Mouse (Mus musculus) T-helper 2 cell (primary cell): ENCODE data around the gene Hist1h4f.
"Not testable (repeated sequence)": the region's sequence is repeated elsewhere in the genome, so short reads cannot be mapped to it uniquely, and the experiment has no call there.

Source experiments
- in situ Hi-C: fragments of 300-600 bp; cut with MboI, MseI; formaldehyde crosslinking; loops from one replicate; pipeline ENCODE4 v1.15.1; 2025; ENCODE audit warnings: high pct_unique_total_duplicates

The Hist1h4f gene

DNA sequence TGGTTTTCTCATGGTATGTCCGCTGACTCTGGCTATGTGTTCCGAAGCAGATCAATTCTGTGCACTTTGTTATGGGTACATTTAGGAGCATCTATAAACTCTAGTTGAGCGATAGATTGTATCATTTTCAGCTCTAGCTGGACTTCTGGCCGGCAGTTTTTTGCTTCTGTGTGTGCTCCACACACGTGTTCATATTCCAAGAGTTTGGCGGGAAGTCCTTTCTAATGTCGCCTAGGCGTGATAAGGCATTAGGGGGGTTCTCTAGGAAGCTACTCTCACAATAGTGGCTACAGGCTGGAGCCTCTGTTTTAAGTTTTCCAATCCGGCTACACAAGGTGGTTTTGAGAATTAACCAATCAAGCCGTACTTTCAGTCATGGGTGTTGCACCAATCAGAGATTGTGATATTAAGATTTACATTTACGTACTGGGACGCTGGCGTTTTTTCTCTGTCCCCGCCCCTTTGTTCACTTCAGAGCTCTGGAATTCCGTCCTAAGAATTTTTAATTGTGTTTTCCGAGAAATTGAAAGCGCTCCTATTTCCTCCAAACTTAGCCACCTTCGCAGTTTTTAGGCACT, 4.5 kb upstream of the Hist1h4f start:
- in situ Hi-C loops = no loop called here

DNA sequence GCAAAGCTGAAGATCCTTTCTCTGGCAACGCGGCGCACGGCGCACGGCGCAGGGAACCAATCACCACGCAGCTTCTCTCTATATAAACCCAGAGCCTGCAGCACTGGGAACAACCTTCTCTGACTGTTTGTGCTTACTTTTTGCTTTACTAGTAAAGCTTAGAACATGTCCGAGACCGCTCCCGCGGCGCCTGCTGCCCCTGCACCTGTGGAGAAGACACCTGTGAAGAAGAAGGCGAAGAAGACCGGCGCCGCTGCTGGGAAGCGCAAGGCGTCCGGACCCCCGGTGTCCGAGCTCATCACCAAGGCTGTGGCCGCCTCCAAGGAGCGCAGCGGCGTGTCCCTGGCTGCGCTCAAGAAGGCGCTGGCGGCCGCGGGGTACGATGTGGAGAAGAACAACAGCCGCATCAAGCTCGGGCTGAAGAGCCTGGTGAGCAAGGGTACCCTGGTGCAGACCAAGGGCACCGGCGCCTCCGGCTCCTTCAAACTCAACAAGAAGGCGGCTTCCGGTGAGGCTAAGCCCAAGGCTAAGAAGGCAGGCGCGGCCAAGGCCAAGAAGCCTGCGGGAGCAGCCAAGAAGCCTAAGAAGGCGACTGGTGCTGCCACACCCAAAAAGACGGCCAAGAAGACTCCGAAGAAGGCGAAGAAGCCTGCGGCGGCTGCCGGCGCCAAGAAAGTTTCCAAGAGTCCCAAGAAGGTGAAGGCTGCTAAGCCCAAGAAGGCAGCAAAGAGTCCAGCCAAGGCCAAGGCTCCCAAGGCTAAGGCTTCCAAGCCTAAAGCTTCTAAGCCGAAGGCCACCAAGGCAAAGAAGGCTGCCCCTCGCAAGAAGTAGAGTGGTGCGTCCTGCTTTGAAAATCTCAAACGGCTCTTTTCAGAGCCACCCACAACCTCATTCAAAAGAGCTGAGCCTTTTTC, 3.7 kb upstream of the Hist1h4f start:
- in situ Hi-C loops = no loop called here

DNA sequence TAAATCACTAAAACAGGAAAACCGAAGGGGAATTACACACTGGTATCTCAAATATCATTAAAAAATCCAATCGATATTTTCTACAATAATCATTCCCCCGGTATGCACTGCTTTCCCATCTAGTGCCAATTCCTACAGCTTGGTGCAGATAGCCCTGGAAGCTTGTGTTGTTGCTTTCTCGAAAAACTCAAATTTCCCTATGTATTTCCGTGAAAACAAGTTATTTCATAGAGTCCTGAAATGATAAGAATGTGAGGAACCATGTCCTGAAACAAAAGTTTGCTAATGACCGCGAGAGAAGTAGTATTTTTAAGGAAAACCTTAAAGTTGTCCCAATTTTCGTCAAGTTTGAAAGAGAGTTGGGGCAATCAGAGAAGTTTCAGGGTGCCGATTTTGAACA, 2.9 kb upstream of the Hist1h4f start:
- in situ Hi-C loops = no loop called here

DNA sequence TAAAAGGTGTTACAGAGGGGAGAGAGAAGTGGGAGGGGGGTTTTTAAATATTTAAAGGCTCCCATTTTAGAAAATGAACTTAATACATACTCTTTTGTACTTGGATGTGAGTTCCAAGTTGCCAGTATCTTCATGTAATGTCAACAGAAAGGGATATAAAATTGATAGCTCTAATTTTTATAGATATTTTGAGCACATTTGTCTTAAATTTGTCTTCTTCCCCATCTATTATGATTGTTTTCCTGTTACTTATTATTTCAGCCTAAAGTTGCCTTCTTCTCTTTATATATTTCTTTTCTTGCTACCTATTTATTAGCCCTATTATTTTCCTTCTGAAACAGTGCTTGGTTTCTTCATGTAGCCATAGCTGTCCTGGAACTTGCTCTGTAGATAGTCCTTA, 1.5 kb upstream of the Hist1h4f start, which contains the start of gene Hist1h1d:
Gene Hist1h1d (plus strand): TSS at position 301 of the 400 bp plus-strand sequence.
- in situ Hi-C loops = no loop called here

DNA sequence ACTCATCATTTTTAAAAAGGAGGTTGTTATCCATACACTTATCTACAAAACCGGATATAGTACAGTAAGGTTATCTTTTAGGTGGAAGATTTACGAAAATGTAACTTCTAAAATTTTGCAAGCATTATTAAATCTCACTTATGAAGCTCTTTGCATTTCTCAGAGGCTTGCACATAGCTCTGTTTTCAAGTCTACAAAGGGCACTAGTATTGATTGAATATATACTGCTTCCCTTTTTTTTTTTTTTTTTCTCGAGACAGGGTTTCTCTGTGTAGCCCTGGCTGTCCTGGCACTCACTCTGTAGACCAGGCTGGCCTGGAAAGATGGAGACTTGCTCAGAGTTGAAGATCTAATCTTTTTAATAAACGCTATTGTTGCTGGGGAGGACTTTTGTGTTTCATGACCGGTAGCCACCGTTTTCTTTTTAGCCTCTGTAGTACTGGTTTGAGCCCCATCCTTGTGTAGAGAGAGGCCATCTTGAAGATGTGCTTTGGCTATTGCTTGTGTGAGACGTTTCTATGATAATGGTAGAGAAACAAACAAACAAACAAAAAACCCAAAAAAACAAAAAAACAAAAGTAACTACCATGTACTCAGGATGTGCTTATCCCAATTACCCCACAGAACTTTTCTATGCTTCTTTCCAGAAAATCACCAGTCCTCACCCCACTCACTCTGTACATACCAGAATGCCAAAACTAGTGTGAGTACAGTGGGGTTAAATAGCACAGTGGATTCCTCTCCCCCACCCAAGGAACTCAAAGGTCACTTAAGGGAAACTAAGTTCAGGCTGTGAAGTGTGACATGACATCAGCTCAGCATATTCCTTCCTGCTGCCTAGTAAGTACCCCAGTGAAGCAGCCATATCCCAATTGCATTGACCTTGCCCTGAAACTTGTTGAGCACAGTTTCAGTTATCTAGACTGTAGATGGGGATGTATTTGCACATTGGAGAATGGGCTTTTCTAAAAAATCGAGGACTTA, 775 bp upstream of the Hist1h4f start:
- in situ Hi-C loops = no loop called here

DNA sequence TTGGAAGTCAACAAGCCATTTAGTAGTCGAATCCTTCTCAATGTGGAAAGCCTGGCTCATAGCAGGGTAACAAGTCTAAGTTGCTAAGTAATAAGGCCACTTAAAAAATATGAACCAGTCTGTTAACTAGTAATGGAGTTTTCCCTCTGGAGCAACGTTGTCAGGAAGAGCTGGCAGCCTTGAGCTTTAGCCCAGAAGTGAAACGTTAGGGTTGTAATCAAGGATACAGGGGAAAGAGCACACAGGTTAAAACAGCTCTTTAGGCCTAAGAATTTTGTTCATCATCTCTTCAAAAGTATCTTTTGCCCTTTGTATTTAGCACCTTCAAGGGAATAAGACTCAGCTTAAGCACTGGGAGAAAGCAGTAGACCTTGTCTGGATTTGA, 695 bp downstream of the Hist1h4f start:
- in situ Hi-C loops = no loop called here

DNA sequence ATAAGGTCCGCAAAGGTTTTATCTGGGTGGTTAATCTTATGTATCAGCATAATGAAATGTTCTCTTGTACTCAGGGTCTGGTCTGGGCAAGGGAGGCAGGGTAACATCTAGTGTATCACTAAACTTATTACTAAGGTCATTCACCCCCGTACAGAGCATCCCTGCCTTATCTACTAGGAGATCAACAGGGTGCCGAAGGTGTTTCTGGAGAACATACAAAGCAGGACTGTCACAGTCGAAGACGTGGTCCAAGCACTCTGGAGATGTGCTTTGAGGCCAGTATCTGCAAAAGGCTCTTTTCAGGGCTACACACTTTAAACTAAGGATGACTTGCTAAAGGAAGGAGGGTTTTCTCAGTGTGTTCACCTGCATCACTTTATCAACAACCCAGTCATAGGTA, 4.8 kb downstream of the Hist1h4f start:
- in situ Hi-C loops = no loop called here

DNA sequence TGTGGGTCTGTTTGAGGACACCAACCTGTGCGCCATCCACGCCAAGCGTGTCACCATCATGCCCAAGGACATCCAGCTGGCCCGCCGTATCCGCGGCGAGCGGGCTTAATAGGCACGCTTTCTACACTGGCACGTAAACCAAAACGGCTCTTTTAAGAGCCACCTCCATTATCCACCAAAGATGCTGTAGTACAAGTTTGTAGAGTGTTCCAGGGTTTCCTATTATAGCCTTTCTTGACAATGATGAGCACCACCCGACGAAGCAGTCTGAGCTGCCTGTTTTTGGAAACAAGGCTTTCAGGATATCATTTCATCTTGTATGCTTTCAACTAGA, 6.7 kb downstream of the Hist1h4f start:
- in situ Hi-C loops = not testable (repeated sequence)

DNA sequence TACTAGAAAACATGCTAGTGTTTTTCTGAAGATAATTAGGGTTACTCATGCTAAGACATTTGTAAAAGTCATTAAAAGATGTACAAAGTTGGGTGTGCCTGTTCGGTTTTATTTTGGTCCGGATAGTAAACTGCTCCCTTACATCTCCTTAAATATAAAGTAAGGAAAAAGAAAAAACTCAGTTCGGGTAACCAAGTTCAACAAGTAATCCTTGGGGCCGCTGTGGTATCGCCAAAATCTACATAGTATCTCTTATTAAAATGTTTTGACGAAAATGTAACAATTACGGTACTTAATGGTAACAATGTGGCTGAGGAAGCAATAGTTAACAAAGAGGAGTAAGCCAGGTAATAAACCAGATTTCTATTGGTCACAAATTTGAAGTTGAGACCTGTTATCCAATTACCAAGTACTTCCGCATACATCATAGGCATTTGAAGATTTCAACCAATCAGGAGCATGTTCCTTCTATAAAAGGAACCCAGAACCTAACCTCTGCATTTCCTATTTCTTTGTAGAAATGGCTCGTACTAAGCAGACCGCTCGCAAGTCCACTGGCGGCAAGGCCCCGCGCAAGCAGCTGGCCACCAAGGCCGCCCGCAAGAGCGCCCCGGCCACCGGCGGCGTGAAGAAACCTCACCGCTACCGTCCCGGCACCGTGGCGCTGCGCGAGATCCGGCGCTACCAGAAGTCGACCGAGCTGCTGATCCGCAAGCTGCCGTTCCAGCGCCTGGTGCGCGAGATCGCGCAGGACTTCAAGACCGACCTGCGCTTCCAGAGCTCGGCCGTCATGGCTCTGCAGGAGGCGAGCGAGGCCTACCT, 7.3 kb downstream of the Hist1h4f start, which contains the start of gene Hist1h3f:
Gene Hist1h3f (plus strand): TSS at position 88 of the 822 bp plus-strand sequence.
- in situ Hi-C loops = no loop called here

DNA sequence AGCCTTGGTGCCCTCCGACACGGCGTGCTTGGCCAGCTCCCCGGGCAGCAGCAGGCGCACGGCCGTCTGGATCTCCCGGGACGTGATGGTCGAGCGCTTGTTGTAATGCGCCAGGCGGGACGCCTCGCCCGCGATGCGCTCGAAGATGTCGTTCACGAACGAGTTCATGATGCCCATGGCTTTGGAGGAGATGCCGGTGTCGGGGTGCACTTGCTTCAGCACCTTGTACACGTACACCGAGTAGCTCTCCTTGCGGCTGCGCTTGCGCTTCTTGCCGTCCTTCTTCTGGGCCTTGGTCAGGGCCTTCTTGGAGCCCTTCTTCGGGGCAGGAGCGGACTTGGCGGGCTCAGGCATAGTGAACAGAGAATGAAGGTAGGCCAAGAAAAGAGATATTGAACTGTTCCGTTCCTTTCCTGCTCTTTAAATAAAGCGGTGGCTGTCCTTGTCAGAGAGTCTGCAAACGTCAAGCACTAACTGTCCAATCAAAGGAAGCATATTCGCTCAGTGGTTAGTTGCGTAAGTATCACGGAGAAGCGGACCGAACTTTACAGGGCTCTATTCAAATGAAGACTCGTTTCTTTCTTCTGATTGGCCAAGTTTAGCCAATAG, 8.3 kb downstream of the Hist1h4f start, which contains the start of gene Hist1h2bh:
Gene Hist1h2bh (minus strand): TSS at position 394 of the 609 bp plus-strand sequence.
- in situ Hi-C loops = not testable (repeated sequence)

DNA sequence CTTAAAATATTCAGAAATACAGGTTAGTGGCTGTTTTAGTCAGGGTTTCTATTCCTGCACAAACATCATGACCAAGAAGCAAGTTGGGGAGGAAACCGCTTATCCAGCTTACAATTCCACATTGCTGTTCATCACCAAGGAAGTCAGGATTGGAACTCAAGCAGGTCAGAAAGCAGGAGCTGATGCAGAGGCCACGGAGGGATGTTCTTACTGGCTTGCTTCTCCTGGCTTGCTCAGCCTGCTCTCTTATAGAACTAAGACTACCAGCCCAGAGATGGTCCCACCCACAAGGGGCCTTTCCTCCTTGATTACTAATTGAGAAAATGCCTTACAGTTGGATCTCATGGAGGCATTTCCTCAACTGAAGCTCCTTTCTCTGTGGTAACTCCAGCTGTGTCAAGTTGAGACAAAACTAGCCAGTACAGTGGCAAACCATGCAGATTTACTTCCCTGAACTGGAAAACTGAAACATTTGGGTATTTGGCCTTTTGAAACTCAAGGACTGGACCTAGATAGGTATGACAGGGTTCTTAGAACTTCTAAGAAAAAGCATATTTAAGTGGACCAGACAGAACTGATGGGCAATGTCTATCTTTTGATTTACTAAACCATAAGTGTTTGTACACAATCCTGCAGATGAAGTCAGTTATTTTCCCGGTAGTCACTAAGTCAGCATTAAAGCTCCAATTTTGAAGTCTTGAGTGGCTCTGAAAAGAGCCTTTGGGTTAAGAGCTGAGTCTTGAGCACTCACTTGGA, 9.0 kb downstream of the Hist1h4f start:
- in situ Hi-C loops = not testable (repeated sequence)

DNA sequence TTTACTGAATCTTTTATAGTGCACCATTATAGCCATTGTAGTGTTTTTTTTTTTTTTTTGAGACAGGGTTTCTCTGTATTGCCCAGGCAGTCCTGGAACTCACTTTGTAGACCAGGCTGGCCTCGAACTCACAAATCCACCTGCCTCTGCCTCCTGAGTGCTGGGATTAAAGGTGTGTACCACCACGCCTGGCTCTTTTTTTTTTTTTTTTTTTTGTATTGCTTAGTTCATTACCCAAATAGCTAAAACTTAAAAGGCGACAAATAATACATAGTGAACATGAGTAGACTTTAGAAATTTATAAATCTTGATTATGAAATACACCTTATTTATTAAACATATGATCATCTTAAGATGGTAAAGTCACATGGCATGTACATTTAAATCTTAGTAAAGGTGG, 10.0 kb downstream of the Hist1h4f start:
- in situ Hi-C loops = no loop called here

DNA sequence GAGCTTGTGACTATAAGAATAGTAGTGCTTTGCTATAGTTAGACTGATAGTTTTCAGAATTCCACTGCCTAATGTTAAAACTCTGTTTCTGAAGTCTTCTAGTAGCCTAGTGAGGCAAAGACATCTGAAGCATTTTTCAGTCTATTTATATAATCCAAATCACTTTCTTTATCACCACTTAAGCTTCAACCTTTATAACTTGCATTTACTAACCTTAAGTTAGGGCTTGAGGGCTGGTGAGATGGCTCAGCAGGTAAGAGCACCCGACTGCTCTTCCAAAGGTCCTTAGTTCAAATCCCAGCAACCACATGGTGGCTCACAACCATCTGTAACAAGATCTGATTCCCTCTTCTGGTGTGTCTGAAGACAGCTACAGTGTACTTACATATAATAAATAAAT, 11.6 kb downstream of the Hist1h4f start:
- in situ Hi-C loops = loop anchor here (10.0 kb wide), 1 partner anchor 1495 kb away; the partner anchor contains the start of genes Hist1h2ag, Hist1h2bj and Hist1h4i

DNA sequence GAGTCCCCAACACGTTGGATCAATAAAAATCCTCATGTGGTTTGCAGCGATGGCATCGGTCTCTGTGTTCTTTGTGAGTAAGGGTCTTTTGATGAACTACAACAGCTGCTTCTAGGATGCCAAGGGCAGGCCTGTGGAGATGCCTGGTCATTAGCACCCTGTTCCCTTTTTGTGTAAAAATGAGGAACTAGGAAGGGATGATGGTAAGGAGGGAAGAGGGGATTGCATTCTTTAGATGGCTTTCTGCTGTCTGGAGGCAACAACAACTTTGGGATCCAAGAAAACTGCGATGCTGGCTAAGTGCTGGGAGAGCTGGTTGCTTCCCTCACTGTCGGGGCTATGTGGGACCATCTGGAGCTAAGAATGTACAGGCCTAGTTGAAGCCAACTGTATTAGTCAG, 13.2 kb downstream of the Hist1h4f start:
- in situ Hi-C loops = loop anchor here (10.0 kb wide), 1 partner anchor 1493 kb away; the partner anchor contains the start of genes Hist1h2ag, Hist1h2bj and Hist1h4i

DNA sequence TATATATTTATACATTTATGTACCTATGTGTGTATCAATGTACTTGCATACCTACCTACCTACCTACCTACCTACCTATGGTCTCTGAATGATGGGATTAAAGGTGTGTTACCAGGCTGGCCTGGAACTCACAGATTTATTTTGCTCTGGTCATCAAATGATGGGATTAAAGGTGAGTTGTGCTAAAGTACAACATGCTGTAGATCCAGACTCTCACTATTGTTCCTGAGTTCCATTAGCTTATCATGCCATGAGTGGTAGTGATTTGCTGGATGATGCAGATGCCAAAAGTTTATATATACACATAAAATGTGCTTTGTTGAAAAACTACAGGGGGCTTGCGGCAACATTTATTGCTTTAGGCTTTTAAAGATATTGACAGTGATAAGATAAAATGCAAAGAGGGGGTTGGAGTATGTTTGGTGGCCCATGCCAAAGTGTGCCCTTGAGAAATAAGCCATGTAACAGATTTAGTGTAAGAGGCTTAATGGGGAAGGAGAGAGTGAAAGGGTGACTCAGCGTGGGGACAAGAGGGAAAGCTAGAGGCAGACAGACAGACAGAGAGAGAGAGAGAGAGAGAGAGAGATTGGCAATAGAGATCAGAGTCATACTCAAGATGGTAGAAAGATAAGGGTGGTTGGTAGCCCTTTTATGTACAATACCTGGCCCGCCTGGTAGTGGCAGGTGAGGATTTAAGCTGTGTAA, 14.3 kb downstream of the Hist1h4f start:
- in situ Hi-C loops = loop anchor here (10.0 kb wide), 1 partner anchor 1492 kb away; the partner anchor contains the start of genes Hist1h2ag, Hist1h2bj and Hist1h4i

DNA sequence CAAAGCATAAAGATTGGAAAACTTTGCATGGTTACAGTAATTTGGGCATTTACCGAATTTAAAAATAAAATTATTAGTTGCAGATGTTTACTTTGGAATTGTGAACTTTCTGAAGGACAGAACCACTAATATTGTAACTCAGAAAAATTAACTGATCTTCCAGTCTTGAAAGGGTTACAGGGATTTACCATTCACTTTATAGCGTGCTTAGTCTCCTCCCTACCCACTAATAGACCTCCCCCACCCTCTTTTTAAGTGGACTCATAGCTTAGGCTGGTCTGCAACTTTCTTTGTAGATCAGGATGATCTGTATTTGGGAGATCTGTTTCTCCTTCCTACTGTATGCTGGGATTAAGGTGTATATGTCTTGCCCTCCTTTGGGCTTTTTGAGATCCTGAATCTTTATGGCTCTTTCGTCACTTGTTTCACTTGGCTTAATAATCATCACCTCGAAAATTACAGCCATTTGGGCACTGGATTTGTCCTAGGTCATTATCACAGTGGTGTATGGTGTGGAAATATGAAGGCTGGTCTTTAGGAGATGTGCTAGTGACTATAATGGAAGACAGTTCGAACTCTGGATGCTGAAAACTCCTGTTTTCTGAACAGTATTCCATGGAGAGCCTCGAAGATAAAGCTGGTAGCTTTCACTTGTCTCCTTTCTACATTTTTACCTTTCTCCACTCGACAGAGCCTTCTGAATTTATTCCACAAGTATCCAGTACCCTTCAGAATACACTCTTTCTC, 15.2 kb downstream of the Hist1h4f start:
- in situ Hi-C loops = loop anchor here (10.0 kb wide), 1 partner anchor 1491 kb away; the partner anchor contains the start of genes Hist1h2ag, Hist1h2bj and Hist1h4i

DNA sequence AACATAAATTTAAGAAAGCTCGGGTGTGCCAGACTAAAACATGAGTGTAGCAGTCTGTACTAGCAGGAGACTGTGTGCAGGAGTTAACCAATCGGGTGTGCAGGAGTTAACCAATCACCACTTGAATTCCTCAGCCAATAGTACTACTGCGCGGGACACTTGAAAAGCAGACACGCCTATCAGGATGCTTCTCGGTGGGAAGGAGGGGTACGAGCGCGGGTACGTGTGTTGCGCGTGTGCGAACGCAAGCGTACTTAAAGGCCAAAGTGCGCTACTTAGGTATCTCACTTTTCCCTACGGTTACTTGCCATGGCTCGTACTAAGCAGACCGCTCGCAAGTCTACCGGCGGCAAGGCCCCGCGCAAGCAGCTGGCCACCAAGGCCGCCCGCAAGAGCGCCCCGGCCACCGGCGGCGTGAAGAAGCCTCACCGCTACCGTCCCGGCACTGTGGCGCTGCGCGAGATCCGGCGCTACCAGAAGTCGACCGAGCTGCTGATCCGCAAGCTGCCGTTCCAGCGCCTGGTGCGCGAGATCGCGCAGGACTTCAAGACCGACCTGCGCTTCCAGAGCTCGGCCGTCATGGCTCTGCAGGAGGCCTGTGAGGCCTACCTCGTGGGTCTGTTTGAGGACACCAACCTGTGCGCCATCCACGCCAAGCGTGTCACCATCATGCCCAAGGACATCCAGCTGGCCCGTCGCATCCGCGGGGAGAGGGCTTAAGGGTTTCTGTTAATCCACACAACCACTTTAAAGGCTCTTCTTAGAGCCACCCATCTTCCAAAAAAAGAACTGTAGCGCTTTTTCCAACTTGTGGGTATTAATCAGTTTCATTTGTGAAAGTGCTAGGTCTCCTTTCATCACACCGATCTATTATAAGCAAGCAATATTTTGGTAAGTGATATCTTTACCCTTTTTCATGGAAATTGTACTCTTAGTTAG, 16.0 kb downstream of the Hist1h4f start, which contains the start of gene Hist1h3g:
Gene Hist1h3g (plus strand): TSS at position 286 of the 939 bp plus-strand sequence.
- in situ Hi-C loops = loop anchor here (10.0 kb wide), 1 partner anchor 1491 kb away; the partner anchor contains the start of genes Hist1h2ag, Hist1h2bj and Hist1h4i
